Comparison of ENCODE assay signal across 23 mouse cellular contexts in the genomic region with DNA sequence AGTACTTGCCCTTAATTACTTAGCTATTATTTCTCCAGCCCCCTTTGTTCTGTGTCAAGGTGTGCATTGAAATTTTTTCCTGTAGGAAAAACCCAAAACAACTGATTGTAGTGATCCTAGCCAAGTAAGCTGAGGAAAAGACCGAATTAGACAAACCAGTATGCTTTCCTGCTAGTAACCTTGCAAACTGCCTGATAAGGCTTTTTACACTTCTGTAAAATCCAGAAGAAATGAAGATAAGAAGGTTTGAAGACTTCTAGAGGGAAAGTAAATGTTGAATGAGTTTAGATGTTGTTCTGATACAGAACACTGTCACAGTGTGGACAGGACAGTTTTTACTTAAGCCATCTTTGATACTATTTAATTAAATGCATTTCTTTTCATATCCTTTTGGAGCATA.
A peak's percentile ranks its signal among the peaks of the same experiment; 100 is the strongest.
DNase-seq lines count a peak whose midpoint lies in the region; ATAC-seq and TF ChIP-seq lines count a peak whose summit lies in the region.
"Had no signal": no experiment of that assay in that cellular context is flagged by ENCODE, and none has a peak within 500 bp of the region (broad histone marks: within the 10 kb centered on the region; RNA-seq: fewer than 3 reads in every experiment).

No protein-coding gene starts in this region.

- H3K36me3 ChIP-seq in midbrain, embryonic 11.5 days (ENCODE audit: control insufficient read depth, insufficient read depth, low read length), result no peaks in the 10 kb centered on the region
- no peaks in the 10 kb centered on the region for H3K36me3 ChIP-seq in midbrain, embryonic 16.5 days (ENCODE audit: control insufficient read depth, insufficient read depth, low read length)
- H3K36me3 ChIP-seq in MEL (ENCODE audit: control insufficient read depth in 1 of 2, insufficient read depth in 2 of 2, low read length in 2 of 2), result peaks cover 0 to 10% of the 10 kb centered on the region in 2 experiments; a peak in 3 of 4 replicates
- H3K36me3 ChIP-seq in forebrain, embryonic 10.5 days (replicated peaks), result no peaks in the 10 kb centered on the region
- H3K36me3 ChIP-seq: G1E had no signal

- H3K4me3 ChIP-seq in midbrain, embryonic 11.5 days (ENCODE audit: low read depth, low read length), result no peak overlapping the region
- no peak overlapping the region for H3K4me3 ChIP-seq in midbrain, embryonic 16.5 days (ENCODE audit: low read depth, low read length)
- H3K4me3 ChIP-seq in MEL (ENCODE audit: control insufficient read depth in 1 of 2, insufficient read depth in 1 of 2, low read depth in 2 of 2, low read length in 2 of 2), result no peak overlapping the region
- H3K4me3 ChIP-seq in forebrain, embryonic 10.5 days, result no peak overlapping the region

- no peak for TF ChIP-seq CTCF in MEL (IDR thresholded peaks at IDR 0.05 in 2 of 3, conservative IDR thresholded peaks at IDR 0.05 in 1 of 3; ENCODE audit: control insufficient read depth in 1 of 3, insufficient read depth in 1 of 3, low read depth in 2 of 3, low read length in 3 of 3, poor library complexity in 1 of 3, severe bottlenecking in 1 of 3)

- peak; percentile 23 for DNase-seq in midbrain, embryonic 11.5 days (ENCODE audit: low spot score, missing footprints)
- peak; percentile 40 for DNase-seq in MEL (ENCODE audit: low read depth, low spot score)
- DNase-seq in MEL-GATA-1-ER (ENCODE audit: extremely low read depth, low read depth), result peak; percentile 6
- DNase-seq in layer of hippocampus, postnatal 14 days (ENCODE audit: low spot score in 2 of 2), result no peak
- no peak for DNase-seq in forebrain, embryonic 10.5 days (ENCODE audit: extremely low spot score, low spot score)
- DNase-seq: adrenal gland, adult 2 months; adrenal gland, adult 8-10 months; adrenal gland, postnatal 10 days; adrenal gland, postnatal 14 days; adrenal gland, postnatal 25 days; adrenal gland, postnatal 36 days; B cell, adult 2 months; cerebellum, adult 11 months; cerebellum, adult 11-12 months; cerebellum, adult 18-20 months; cerebellum, adult 2 months; cerebellum, adult 8-10 months had no signal

- H3K4me1 ChIP-seq in midbrain, embryonic 11.5 days (ENCODE audit: control insufficient read depth, insufficient read depth, low read length), result no peaks in the 10 kb centered on the region
- no peaks in the 10 kb centered on the region for H3K4me1 ChIP-seq in midbrain, embryonic 16.5 days (ENCODE audit: control insufficient read depth, insufficient read depth, low read length)
- peaks cover 0 to 6% of the 10 kb centered on the region in 2 experiments; a peak in 2 of 4 replicates for H3K4me1 ChIP-seq in MEL (ENCODE audit: control insufficient read depth in 1 of 2, insufficient read depth in 2 of 2, low read length in 2 of 2)
- no peaks in the 10 kb centered on the region for H3K4me1 ChIP-seq in forebrain, embryonic 10.5 days

- TF ChIP-seq RAD21 in MEL (IDR thresholded peaks at IDR 0.05; ENCODE audit: low read depth, low read length), result no peak

- TF ChIP-seq EP300 in MEL (IDR thresholded peaks at IDR 0.05; ENCODE audit: low read depth in 1 of 2, low read length in 2 of 2), result peak in 1 of 2 experiments; percentile 58; a peak in 1 of 4 replicates

- H3K9ac ChIP-seq in midbrain, embryonic 11.5 days (ENCODE audit: low read length), result no peak overlapping the region
- no peak overlapping the region for H3K9ac ChIP-seq in midbrain, embryonic 16.5 days (ENCODE audit: low read depth, low read length)
- H3K9ac ChIP-seq in MEL (ENCODE audit: control insufficient read depth, low read depth, low read length, poor library complexity, severe bottlenecking), result no peak overlapping the region

- no peak for ATAC-seq in midbrain, embryonic 11.5 days (ENCODE audit: low FRiP score)
- ATAC-seq in midbrain, embryonic 16.5 days, result no peak
- ATAC-seq: activated CD4-positive, CD25-positive, alpha-beta regulatory T cell, adult 4 months; CD4-positive, CD25-positive, alpha-beta regulatory T cell, adult 4 months; Patski had no signal

- no peak for TF ChIP-seq POLR2A in MEL (IDR thresholded peaks at IDR 0.05; ENCODE audit: control insufficient read depth in 1 of 2, insufficient read depth in 1 of 2, low read depth in 1 of 2, low read length in 2 of 2, poor library complexity in 1 of 2)

- H3K4me2 ChIP-seq in midbrain, embryonic 11.5 days, result no peak overlapping the region
- H3K4me2 ChIP-seq in midbrain, embryonic 16.5 days (ENCODE audit: low read length), result no peak overlapping the region

- no peaks in the 10 kb centered on the region for H3K27me3 ChIP-seq in midbrain, embryonic 11.5 days (ENCODE audit: control insufficient read depth, insufficient read depth, low read length)
- H3K27me3 ChIP-seq in midbrain, embryonic 16.5 days (ENCODE audit: control insufficient read depth, insufficient read depth, low read depth, low read length), result no peaks in the 10 kb centered on the region
- H3K27me3 ChIP-seq in MEL (ENCODE audit: control insufficient read depth in 1 of 2, insufficient read depth in 2 of 2, low read length in 2 of 2), result no peaks in the 10 kb centered on the region
- no peaks in the 10 kb centered on the region for H3K27me3 ChIP-seq in forebrain, embryonic 10.5 days (ENCODE audit: poor library complexity, severe bottlenecking)
- H3K27me3 ChIP-seq: CH12.LX, Patski had no signal

- no peaks in the 10 kb centered on the region for H3K9me3 ChIP-seq in midbrain, embryonic 11.5 days (ENCODE audit: control insufficient read depth, low read length)
- no peaks in the 10 kb centered on the region for H3K9me3 ChIP-seq in midbrain, embryonic 16.5 days (replicated peaks; ENCODE audit: control insufficient read depth, low read length, poor library complexity, severe bottlenecking)
- H3K9me3 ChIP-seq in MEL (replicated peaks; ENCODE audit: insufficient read depth, low read length), result no peaks in the 10 kb centered on the region
- H3K9me3 ChIP-seq in forebrain, embryonic 10.5 days, result no peaks in the 10 kb centered on the region
- H3K9me3 ChIP-seq: G1E had no signal

- 95% methylated on average over 1 of the region's 1 CpGs for WGBS in midbrain, embryonic 11.5 days
- 94% methylated on average over 1 of the region's 1 CpGs for WGBS in midbrain, embryonic 16.5 days
- 93% methylated on average over 1 of the region's 1 CpGs for WGBS in forebrain, embryonic 10.5 days

- no peaks in the 10 kb centered on the region for H3K79me2 ChIP-seq in MEL (ENCODE audit: control insufficient read depth, insufficient read depth, low read length, poor library complexity)

- no peak overlapping the region for H3K27ac ChIP-seq in midbrain, embryonic 11.5 days (ENCODE audit: low read depth, low read length)
- no peak overlapping the region for H3K27ac ChIP-seq in midbrain, embryonic 16.5 days (ENCODE audit: low read length)
- no peak overlapping the region for H3K27ac ChIP-seq in MEL (ENCODE audit: control insufficient read depth, low read depth, low read length)
- no peak overlapping the region for H3K27ac ChIP-seq in forebrain, embryonic 10.5 days

TF ChIP-seq in MEL, 35 proteins besides CTCF, POLR2A, EP300 and RAD21:
- TF ChIP-seq ZC3H11A (IDR thresholded peaks at IDR 0.05; ENCODE audit: low read depth, low read length), result no peak
- TF ChIP-seq TAL1 (IDR thresholded peaks at IDR 0.05; ENCODE audit: low read length), result no peak
- no peak for TF ChIP-seq POLR2AphosphoS5 (IDR thresholded peaks at IDR 0.05; ENCODE audit: borderline replicate concordance, low read depth, low read length)
- TF ChIP-seq USF1 (IDR thresholded peaks at IDR 0.05; ENCODE audit: low read depth, low read length), result no peak
- TF ChIP-seq E2F4 (IDR thresholded peaks at IDR 0.05; ENCODE audit: borderline replicate concordance, low read depth, low read length), result no peak
- TF ChIP-seq BHLHE40 (IDR thresholded peaks at IDR 0.05; ENCODE audit: borderline replicate concordance, low read depth, low read length), result no peak
- TF ChIP-seq RCOR1 (IDR thresholded peaks at IDR 0.05; ENCODE audit: low read depth, low read length), result peak; percentile 52
- no peak for TF ChIP-seq ETS1 (IDR thresholded peaks at IDR 0.05; ENCODE audit: low read depth, low read length)
- no peak for TF ChIP-seq ZKSCAN1 (IDR thresholded peaks at IDR 0.05; ENCODE audit: low read depth, low read length)
- no peak for TF ChIP-seq KAT2A (conservative IDR thresholded peaks at IDR 0.05; ENCODE audit: low read depth, low read length)
- no peak for TF ChIP-seq MAFK (IDR thresholded peaks at IDR 0.05; ENCODE audit: borderline replicate concordance, low read depth, low read length)
- no peak for TF ChIP-seq NELFE (IDR thresholded peaks at IDR 0.05; ENCODE audit: low read depth, low read length)
- TF ChIP-seq GATA1 (IDR thresholded peaks at IDR 0.05; ENCODE audit: low read depth, low read length), result peak; percentile 78

Comparison
In these comparisons a context has a peak if more than half of its experiments do, and no peak if none do; other contexts are left out.
1. DNase-seq: peak in midbrain, embryonic 11.5 days (single experiment), MEL (single experiment) and MEL-GATA-1-ER (single experiment); none in layer of hippocampus, postnatal 14 days (0 of 2) and forebrain, embryonic 10.5 days (single experiment).